Mouse (Mus musculus): ENCODE data around the gene Rpl23.

- TF ChIP-seq MAX (IDR thresholded peaks at IDR 0.05; ENCODE audit: low read length) (no peak), GATA1 (IDR thresholded peaks at IDR 0.05; ENCODE audit: low read depth, low read length) (no peak), CTCF (IDR thresholded peaks at IDR 0.05 in 2 of 3, conservative IDR thresholded peaks at IDR 0.05 in 1 of 3; ENCODE audit: control insufficient read depth in 1 of 3, insufficient read depth in 1 of 3, low read depth in 2 of 3, low read length in 3 of 3, poor library complexity in 1 of 3, severe bottlenecking in 1 of 3) (no peak), POLR2AphosphoS5 (IDR thresholded peaks at IDR 0.05; ENCODE audit: borderline replicate concordance, low read depth, low read length) (no peak), ELF1 (IDR thresholded peaks at IDR 0.05; ENCODE audit: low read depth, low read length) (no peak), CHD2 (IDR thresholded peaks at IDR 0.05; ENCODE audit: low read length) (no peak), RAD21 (IDR thresholded peaks at IDR 0.05; ENCODE audit: low read depth, low read length) (no peak), ZNF384 (IDR thresholded peaks at IDR 0.05; ENCODE audit: low read depth, low read length) (no peak), EP300 (IDR thresholded peaks at IDR 0.05; ENCODE audit: low read depth in 1 of 2, low read length in 2 of 2) (no peak), GABPA (IDR thresholded peaks at IDR 0.05; ENCODE audit: low read depth, low read length) (no peak), POLR2A (IDR thresholded peaks at IDR 0.05; ENCODE audit: control insufficient read depth in 1 of 2, insufficient read depth in 1 of 2, low read depth in 1 of 2, low read length in 2 of 2, poor library complexity in 1 of 2) (no peak)
These were observed 45.4 kb upstream of the Rpl23 start for GRCm38 (mm10) chr11:97827654-97828053.

Measured in MEL (cell line).